Mouse (Mus musculus) embryonic facial prominence, embryonic 15.5 days (tissue): ENCODE measurements around the gene Hsd11b2. TPM values are rescaled to one million over a fixed set of nuclear protein-coding genes. Genes with fewer than 3 reads are reported as not detected.
A peak's percentile ranks its signal among the peaks of the same experiment; 100 is the strongest.

Experiments used
- ATAC-seq: fragments of 200-750 bp; cut with Nextera tagmentation; 2 replicates; pipeline ENCODE4 v1.8.0; 2017; ENCODE audit warnings: low read depth, moderate TSS enrichment; ENCODE audit not compliant: insufficient number of reproducible peaks, low FRiP score, low TSS enrichment
- H3K27ac ChIP-seq: fragments of 300-500 bp; sonication (generic); replicated peaks from 2 replicates; pipeline ENCODE4 v1.5.1; 2015; ENCODE audit warnings: mild to moderate bottlenecking, inconsistent platforms
- H3K27me3 ChIP-seq: fragments of 300-500 bp; sonication (generic); 2 replicates; pipeline ENCODE4 v1.6.1; 2015; ENCODE audit warnings: inconsistent platforms
- H3K36me3 ChIP-seq: fragments of 300-500 bp; sonication (generic); 2 replicates; pipeline ENCODE4 v1.6.1; 2015; ENCODE audit warnings: mild to moderate bottlenecking, inconsistent platforms
- H3K4me1 ChIP-seq: fragments of 300-500 bp; sonication (generic); 2 replicates; pipeline ENCODE4 v1.6.1; 2015; ENCODE audit warnings: inconsistent platforms
- H3K4me2 ChIP-seq: fragments of 300-500 bp; sonication (generic); replicated peaks from 2 replicates; pipeline ENCODE4 v1.6.1; 2015; ENCODE audit warnings: mild to moderate bottlenecking, inconsistent platforms
- H3K4me3 ChIP-seq: fragments of 300-500 bp; sonication (generic); replicated peaks from 2 replicates; pipeline ENCODE4 v1.5.1; 2015; ENCODE audit warnings: mild to moderate bottlenecking, inconsistent platforms
- H3K9ac ChIP-seq: fragments of 300-500 bp; sonication (generic); 2 replicates; pipeline ENCODE4 v1.6.1; 2015; ENCODE audit warnings: inconsistent platforms
- H3K9me3 ChIP-seq: fragments of 300-500 bp; sonication (generic); replicated peaks from 2 replicates; pipeline ENCODE4 v1.6.1; 2016; ENCODE audit warnings: inconsistent platforms
- WGBS: fragments of 180-500 bp; shearing (Covaris S2); methylation state at CpG from one replicate; pipeline ENCODE4 v1.1.7; 2015; 5-methylcytosine and 5-hydroxymethylcytosine counted together
- polyA plus RNA-seq: library from polyadenylated mRNA; unstranded; fragments of >200 nt; fragmentation: Nextera tagmentation; extraction: Ambion mirVana; gene quantifications from 2 replicates; pipeline ENCODE4 v1.2.1, GENCODE M21; 2015

The Hsd11b2 gene
- polyA plus RNA-seq, 1 experiment from 2014 or later = 1.4 TPM

DNA sequence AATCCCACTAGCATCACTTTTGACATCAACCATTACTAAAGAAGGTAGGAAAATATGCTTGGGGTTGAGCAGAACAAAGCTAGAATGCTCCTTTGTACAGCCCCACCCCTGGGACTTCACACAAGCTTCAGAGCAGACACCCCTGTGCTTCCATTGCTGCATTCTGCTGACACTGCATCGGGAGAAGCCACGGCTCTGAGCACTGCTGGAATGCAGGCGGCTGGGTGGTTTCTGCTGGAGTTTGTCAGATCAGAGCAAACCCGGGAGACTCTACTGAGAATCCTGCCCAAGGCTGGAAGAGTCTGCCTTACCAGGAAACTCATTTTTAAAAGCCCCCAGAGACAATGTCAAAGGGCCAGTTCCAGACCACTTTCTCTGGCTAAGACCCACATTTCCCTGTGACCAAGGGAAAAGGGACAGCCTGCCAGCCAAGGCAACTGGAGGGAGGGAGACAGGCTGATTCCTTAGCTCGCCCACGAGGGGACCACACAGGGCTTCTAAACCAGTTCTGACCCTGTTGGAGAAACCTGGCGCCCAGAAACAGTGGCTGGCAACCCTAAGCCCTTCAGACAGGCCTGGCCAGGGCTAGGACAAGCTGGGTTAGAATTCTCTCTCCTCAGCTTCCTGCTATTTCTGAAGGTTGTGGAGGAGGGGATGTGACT is 26.1 kb downstream of the Hsd11b2 start:
- H3K4me2 ChIP-seq = no peak overlapping the region
- peak overlapping the region; percentile 44; the same call in 1 of the 2 replicates for H3K27ac ChIP-seq
- H3K36me3 ChIP-seq = peaks cover 6% of the 10 kb centered on the region; the same call in 1 of the 2 replicates
- no peak overlapping the region for H3K9ac ChIP-seq
- no peaks in the 10 kb centered on the region for H3K27me3 ChIP-seq
- H3K4me3 ChIP-seq = no peak overlapping the region
- ATAC-seq = no peak
- peaks cover 35% of the 10 kb centered on the region for H3K4me1 ChIP-seq
- 35% methylated on average over 7 of the region's 7 CpGs for WGBS
- no peaks in the 10 kb centered on the region for H3K9me3 ChIP-seq

GRCm38 (mm10) chr8:105545249-105545648 is 26.7 kb downstream of the Hsd11b2 start:
- WGBS = 71% methylated on average over 3 of the region's 3 CpGs
- ATAC-seq = no peak
- 0 out of 2 replicates have a peak overlapping the region, but pooled peaks have one; percentile 44 for H3K27ac ChIP-seq

DNA sequence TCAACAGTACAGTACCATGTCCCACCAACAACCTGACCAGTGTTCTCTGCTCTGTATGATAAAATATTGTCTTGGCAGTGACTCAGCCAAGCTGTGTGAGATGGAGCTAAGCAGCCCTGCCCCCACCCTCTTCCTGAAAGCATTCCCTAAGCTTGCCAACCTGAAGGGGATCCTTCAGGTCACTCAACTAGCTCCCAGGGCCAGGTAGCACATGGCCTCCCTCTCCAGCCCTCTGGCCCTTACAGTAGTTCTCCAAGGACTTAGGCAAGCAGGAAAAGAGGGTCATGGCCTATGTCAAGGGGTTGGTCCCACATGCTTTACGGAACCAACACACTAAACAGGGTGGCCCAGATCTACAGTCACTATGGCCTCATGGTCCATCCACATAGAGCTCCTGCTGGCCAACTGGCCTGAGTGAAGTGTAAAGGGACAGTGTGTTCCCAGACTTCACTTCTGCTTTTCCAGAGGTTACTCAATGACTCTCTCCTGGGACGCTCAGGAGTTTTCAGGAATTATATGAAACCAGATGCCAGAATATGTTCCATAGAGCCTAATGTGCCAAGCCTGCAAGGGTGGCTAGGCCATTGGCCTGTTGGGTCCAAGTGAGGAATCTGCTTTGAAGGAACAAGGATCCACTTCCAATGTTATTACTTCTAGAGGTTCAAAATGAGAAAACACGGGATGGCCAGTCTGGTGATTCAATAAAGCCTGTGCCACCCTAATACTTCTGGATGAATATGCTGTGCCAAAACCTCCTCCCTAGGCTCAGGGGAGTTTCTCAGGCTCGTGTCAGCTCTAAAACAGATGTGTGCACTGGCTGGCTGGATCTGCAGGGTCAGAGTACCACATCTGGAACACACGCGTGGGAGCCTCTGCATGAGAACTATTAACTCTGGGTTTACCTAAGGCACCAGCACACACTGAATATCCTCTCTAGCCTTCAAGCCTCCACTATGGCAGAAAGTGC is 28.1 kb downstream of the Hsd11b2 start:
- H3K9me3 ChIP-seq = no peaks in the 10 kb centered on the region
- peaks cover 35% of the 10 kb centered on the region for H3K4me1 ChIP-seq
- no peak overlapping the region for H3K9ac ChIP-seq
- no peaks in the 10 kb centered on the region for H3K27me3 ChIP-seq
- no peak overlapping the region for H3K4me3 ChIP-seq
- peaks cover 5% of the 10 kb centered on the region; the same call in 1 of the 2 replicates for H3K36me3 ChIP-seq
- no peak overlapping the region for H3K27ac ChIP-seq
- no peak for ATAC-seq
- H3K4me2 ChIP-seq = no peak overlapping the region
- 58% methylated on average over 6 of the region's 6 CpGs for WGBS

More at GRCm38 (mm10) chr8:105545249-105545648, 26.7 kb downstream of the Hsd11b2 start:
- Histone ChIP-seq H3K9ac (no peak overlapping the region), H3K9me3 (no peaks in the 10 kb centered on the region), H3K4me1 (peaks cover 35% of the 10 kb centered on the region), H3K4me2 (no peak overlapping the region), H3K4me3 (no peak overlapping the region), H3K36me3 (peaks cover 6% of the 10 kb centered on the region; the same call in 1 of the 2 replicates), H3K27me3 (no peaks in the 10 kb centered on the region)

GRCm38 (mm10) chr8:105549506-105549905 is 31.0 kb downstream of the Hsd11b2 start:
- Histone ChIP-seq H3K27me3 (no peaks in the 10 kb centered on the region), H3K4me2 (no peak overlapping the region), H3K9me3 (no peaks in the 10 kb centered on the region), H3K36me3 (no peaks in the 10 kb centered on the region), H3K4me1 (peaks cover 28% of the 10 kb centered on the region), H3K4me3 (no peak overlapping the region), H3K9ac (no peak overlapping the region), H3K27ac (no peak overlapping the region)
- no peak for ATAC-seq
- 88% methylated on average over 1 of the region's 1 CpGs for WGBS

GRCm38 (mm10) chr8:105550083-105550482 is 31.5 kb downstream of the Hsd11b2 start:
- 70% methylated on average over 2 of the region's 2 CpGs for WGBS
- H3K9ac ChIP-seq = no peak overlapping the region
- H3K27ac ChIP-seq = no peak overlapping the region
- no peaks in the 10 kb centered on the region for H3K36me3 ChIP-seq
- H3K4me1 ChIP-seq = peaks cover 22% of the 10 kb centered on the region
- no peak for ATAC-seq
- H3K4me3 ChIP-seq = no peak overlapping the region
- no peak overlapping the region for H3K4me2 ChIP-seq
- H3K27me3 ChIP-seq = no peaks in the 10 kb centered on the region
- H3K9me3 ChIP-seq = no peaks in the 10 kb centered on the region

DNA sequence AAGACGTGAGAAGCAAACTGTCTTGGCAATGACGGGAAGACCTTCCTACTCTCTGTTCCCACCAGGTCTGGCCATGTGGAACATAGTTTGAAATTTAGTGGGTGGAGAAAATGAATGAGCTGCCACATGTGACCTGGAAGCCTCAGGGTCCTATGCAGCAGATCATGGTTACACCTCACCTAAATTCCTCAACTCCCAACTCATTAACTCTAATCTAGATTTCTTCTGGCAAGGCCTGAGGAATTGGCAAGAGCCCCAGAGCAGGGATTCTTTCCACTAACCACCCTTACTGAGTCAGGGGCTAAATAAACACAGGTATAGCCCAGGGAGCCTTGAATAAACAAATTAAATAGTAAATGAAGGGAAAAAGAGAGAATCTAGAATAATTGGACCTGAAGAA is 33.5 kb downstream of the Hsd11b2 start:
- no peak overlapping the region for H3K27ac ChIP-seq
- ATAC-seq = no peak
- H3K4me2 ChIP-seq = no peak overlapping the region
- H3K9ac ChIP-seq = no peak overlapping the region
- peaks cover 3% of the 10 kb centered on the region; the same call in 1 of the 2 replicates for H3K4me1 ChIP-seq
- 78% methylated on average over 2 of the region's 2 CpGs for WGBS
- no peaks in the 10 kb centered on the region for H3K27me3 ChIP-seq
- H3K4me3 ChIP-seq = no peak overlapping the region
- H3K9me3 ChIP-seq = no peaks in the 10 kb centered on the region
- no peaks in the 10 kb centered on the region for H3K36me3 ChIP-seq

DNA sequence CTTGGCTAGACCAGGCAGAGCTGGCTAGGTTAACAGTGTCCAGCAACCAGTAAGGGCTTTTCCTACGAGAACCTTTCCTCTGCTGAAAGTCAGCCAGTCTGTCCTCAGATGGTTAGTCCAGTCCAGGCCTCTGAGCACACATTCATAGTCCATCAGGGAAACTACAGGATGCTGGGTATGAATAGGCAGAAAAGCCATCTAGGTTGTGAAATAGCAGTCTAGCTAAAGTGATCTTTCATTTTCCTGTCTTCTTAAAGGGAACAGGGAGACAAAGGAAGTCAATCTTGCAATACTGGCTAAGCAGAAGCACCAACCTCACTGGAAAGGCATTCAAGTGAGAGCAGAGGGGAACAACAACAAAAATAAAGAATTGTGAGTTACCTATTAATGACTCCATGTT is 34.3 kb downstream of the Hsd11b2 start:
- Histone ChIP-seq H3K4me3 (no peak overlapping the region), H3K9ac (no peak overlapping the region), H3K4me2 (no peak overlapping the region), H3K9me3 (no peaks in the 10 kb centered on the region), H3K27me3 (no peaks in the 10 kb centered on the region), H3K27ac (no peak overlapping the region), H3K4me1 (no peaks in the 10 kb centered on the region), H3K36me3 (no peaks in the 10 kb centered on the region)
- WGBS = 85% methylated on average over 1 of the region's 1 CpGs
- no peak for ATAC-seq

DNA sequence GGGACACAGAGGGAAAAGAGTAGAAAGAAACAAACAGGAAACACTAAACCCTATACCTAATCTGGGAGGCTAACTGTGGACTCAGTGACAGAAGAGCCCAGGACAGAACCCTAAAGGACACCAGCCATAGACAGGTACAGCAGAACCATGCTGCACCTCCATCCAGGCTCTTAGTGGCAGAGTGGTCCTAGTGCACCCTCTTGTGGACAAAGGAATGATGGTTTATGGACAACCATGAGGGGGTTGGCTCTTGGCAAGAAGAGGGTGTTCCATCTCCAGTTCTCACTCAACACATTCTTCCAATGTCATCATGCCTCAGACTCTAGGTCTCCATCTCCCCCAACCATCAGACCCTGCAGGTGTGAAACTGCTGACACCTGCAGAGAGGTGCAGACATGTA is 35.5 kb downstream of the Hsd11b2 start:
- no peak overlapping the region for H3K4me2 ChIP-seq
- ATAC-seq = 0 out of 2 replicates have a peak, but pooled peaks have one; percentile 77
- H3K27ac ChIP-seq = no peak overlapping the region
- no peaks in the 10 kb centered on the region for H3K27me3 ChIP-seq
- no peaks in the 10 kb centered on the region for H3K36me3 ChIP-seq
- no peak overlapping the region for H3K9ac ChIP-seq
- no peaks in the 10 kb centered on the region for H3K9me3 ChIP-seq
- no peaks in the 10 kb centered on the region for H3K4me1 ChIP-seq
- no peak overlapping the region for H3K4me3 ChIP-seq

DNA sequence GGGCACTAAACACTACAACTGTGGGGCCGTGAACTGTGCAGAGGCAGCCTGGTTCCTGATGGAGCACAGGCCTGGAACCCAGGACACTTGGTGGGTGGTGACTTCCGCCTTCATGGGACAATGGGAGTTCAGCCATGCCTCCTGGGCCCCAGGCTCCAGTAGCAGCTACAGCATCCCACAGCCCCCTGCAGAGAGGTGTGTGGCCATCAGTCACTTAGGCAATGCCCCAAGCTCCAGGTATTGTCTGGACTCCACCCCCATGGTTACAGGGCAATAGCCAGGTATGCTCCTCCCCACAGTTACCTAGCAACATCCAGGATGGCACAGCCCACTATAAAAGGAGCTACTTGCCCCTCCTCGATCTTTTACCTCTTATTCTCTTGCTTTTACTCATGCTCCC is 36.7 kb downstream of the Hsd11b2 start:
- 83% methylated on average over 3 of the region's 3 CpGs for WGBS

GRCm38 (mm10) chr8:105562863-105563262 is 44.3 kb downstream of the Hsd11b2 start:
- H3K9ac ChIP-seq = no peak overlapping the region
- no peaks in the 10 kb centered on the region for H3K27me3 ChIP-seq
- no peak overlapping the region for H3K4me2 ChIP-seq
- no peak for ATAC-seq
- H3K4me1 ChIP-seq = peaks cover 29% of the 10 kb centered on the region
- H3K27ac ChIP-seq = no peak overlapping the region
- H3K4me3 ChIP-seq = no peak overlapping the region
- H3K9me3 ChIP-seq = no peaks in the 10 kb centered on the region
- WGBS = 83% methylated on average over 3 of the region's 3 CpGs
- H3K36me3 ChIP-seq = no peaks in the 10 kb centered on the region; the same call in 1 of the 2 replicates

More for the DNA sequence above, 36.7 kb downstream of the Hsd11b2 start:
- H3K27me3 ChIP-seq = no peaks in the 10 kb centered on the region
- no peaks in the 10 kb centered on the region for H3K36me3 ChIP-seq
- no peak overlapping the region for H3K4me3 ChIP-seq
- H3K9ac ChIP-seq = no peak overlapping the region
- no peak overlapping the region for H3K27ac ChIP-seq
- H3K4me1 ChIP-seq = no peaks in the 10 kb centered on the region
- H3K9me3 ChIP-seq = no peaks in the 10 kb centered on the region
- no peak for ATAC-seq
- no peak overlapping the region for H3K4me2 ChIP-seq

DNA sequence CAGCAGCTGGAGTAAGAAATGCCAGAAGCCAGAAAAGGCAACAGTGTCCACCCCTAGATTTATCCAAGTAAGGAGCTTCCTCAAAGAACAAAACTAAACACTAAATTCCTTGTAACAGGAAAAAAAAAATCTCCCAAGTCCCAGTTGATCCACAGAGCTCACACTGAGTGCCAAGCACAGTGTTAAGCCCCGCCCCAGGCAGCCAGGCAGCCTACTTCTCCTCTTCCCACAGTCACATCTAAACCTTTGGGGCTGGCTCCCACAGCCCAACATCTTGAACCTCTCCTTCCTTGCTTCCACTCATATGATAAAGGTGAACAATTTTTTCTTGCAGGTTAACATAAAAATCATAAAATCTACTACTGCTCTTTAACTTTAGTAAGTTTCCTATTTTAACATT is 45.3 kb downstream of the Hsd11b2 start:
- peaks cover 29% of the 10 kb centered on the region for H3K4me1 ChIP-seq
- ATAC-seq = no peak
- H3K9ac ChIP-seq = no peak overlapping the region
- no peaks in the 10 kb centered on the region for H3K9me3 ChIP-seq
- no peaks in the 10 kb centered on the region for H3K27me3 ChIP-seq
- 100% methylated on average over 1 of the region's 1 CpGs for WGBS
- no peak overlapping the region for H3K27ac ChIP-seq
- no peaks in the 10 kb centered on the region; the same call in 1 of the 2 replicates for H3K36me3 ChIP-seq
- H3K4me2 ChIP-seq = no peak overlapping the region
- no peak overlapping the region for H3K4me3 ChIP-seq
